Mouse (Mus musculus) heart, postnatal 0 days (tissue): ENCODE data around the gene Ncapg2. TPM values are rescaled to one million over a fixed set of nuclear protein-coding genes. Genes with fewer than 3 reads are reported as not detected.

Experiments
- ATAC-seq: fragments of 200-750 bp; cut with Nextera tagmentation; 2 replicates; pipeline ENCODE4 v1.8.0; 2017; ENCODE audit warnings: low read depth, moderate number of reproducible peaks, moderate library complexity; ENCODE audit not compliant: insufficient read depth
- DNase-seq: peaks from one replicate; pipeline ENCODE4 v3.0.0-alpha.2; 2016; ENCODE audit warnings: low spot score
- H3K27ac ChIP-seq: fragments of 300-500 bp; sonication (generic); 2 replicates; pipeline ENCODE4 v1.5.1; 2014; ENCODE audit warnings: low read depth, mild to moderate bottlenecking
- H3K27me3 ChIP-seq: fragments of 300-500 bp; sonication (generic); 2 replicates; pipeline ENCODE4 v1.6.1; 2014; ENCODE audit warnings: low read length, mixed read lengths; ENCODE audit not compliant: control insufficient read depth, insufficient read depth
- H3K36me3 ChIP-seq: fragments of 300-500 bp; sonication (generic); replicated peaks from 2 replicates; pipeline ENCODE4 v1.6.1; 2014; ENCODE audit warnings: low read length, mixed read lengths; ENCODE audit not compliant: control insufficient read depth, insufficient read depth
- H3K4me1 ChIP-seq: fragments of 300-500 bp; sonication (generic); 2 replicates; pipeline ENCODE4 v1.6.1; 2014; ENCODE audit warnings: antibody characterized with exemption; ENCODE audit not compliant: control insufficient read depth, insufficient read depth
- H3K4me2 ChIP-seq: fragments of 300-500 bp; sonication (generic); 2 replicates; pipeline ENCODE4 v1.6.1; 2014; ENCODE audit warnings: low read depth, mild to moderate bottlenecking, low read length, moderate library complexity
- H3K4me3 ChIP-seq: fragments of 300-500 bp; sonication (generic); 2 replicates; pipeline ENCODE4 v1.5.1; 2014; ENCODE audit warnings: low read depth, low read length
- H3K9ac ChIP-seq: fragments of 300-500 bp; sonication (generic); replicated peaks from 2 replicates; pipeline ENCODE4 v1.6.1; 2014; ENCODE audit warnings: low read depth, low read length, mixed read lengths
- H3K9me3 ChIP-seq: fragments of 300-500 bp; sonication (generic); replicated peaks from 2 replicates; pipeline ENCODE4 v1.6.1; 2016; ENCODE audit warnings: low read length; ENCODE audit not compliant: control insufficient read depth
- CTCF ChIP-seq: IDR thresholded peaks from 2 replicates; pipeline ENCODE4 v1.5.1; 2016; ENCODE audit warnings: antibody characterized with exemption, control low read depth, low read depth
- EP300 ChIP-seq: IDR thresholded peaks from 2 replicates; pipeline ENCODE4 v1.6.1; 2016; ENCODE audit warnings: antibody characterized with exemption, low read depth
- WGBS: fragments of 180-500 bp; shearing (Covaris S2); extraction: QIAGEN DNeasy Blood & Tissue Kit; methylation state at CpG from one replicate; pipeline ENCODE4 v1.1.7; 2014; 5-methylcytosine and 5-hydroxymethylcytosine counted together
- polyA plus RNA-seq: library from polyadenylated mRNA; unstranded; fragments of >200 nt; fragmentation: Nextera tagmentation; extraction: Ambion mirVana; gene quantifications from 2 replicates; pipeline ENCODE4 v1.2.1, GENCODE M21; 2015
- total RNA-seq: library from RNA; depleted of rRNA; stranded (reverse); fragments of >200 nt; gene quantifications from 2 replicates; pipeline ENCODE4 v1.2.3, GENCODE M21; 2014; ENCODE audit warnings: low replicate concordance

The Ncapg2 gene
- total and polyA plus RNA-seq, 2 experiments from 2014 or later: 7.1 to 24.0 TPM

- Histone ChIP-seq H3K4me2 (no peak overlapping the region), H3K4me3 (no peak overlapping the region), H3K9me3 (no peaks in the 10 kb centered on the region), H3K36me3 (peaks cover 60% of the 10 kb centered on the region), H3K27ac (no peak overlapping the region), H3K4me1 (no peaks in the 10 kb centered on the region), H3K9ac (no peak overlapping the region), H3K27me3 (no peaks in the 10 kb centered on the region)
- 80% methylated on average over 3 of the region's 3 CpGs for WGBS
- no peak for ATAC-seq
- TF ChIP-seq EP300 (no peak), CTCF (no peak)
- DNase-seq: no peak
Observed at GRCm38 (mm10) chr12:116442184-116442583, 37.0 kb downstream of the Ncapg2 start.

GRCm38 (mm10) chr12:116449536-116449935 is 44.3 kb downstream of the Ncapg2 start:
- H3K9ac ChIP-seq: no peak overlapping the region
- no peaks in the 10 kb centered on the region for H3K4me1 ChIP-seq
- H3K9me3 ChIP-seq: no peaks in the 10 kb centered on the region
- TF ChIP-seq EP300 (no peak), CTCF (no peak)
- H3K4me3 ChIP-seq: no peak overlapping the region
- 91% methylated on average over 2 of the region's 2 CpGs for WGBS
- H3K27me3 ChIP-seq: no peaks in the 10 kb centered on the region
- H3K36me3 ChIP-seq: peaks cover 53% of the 10 kb centered on the region
- no peak overlapping the region for H3K4me2 ChIP-seq
- no peak for DNase-seq
- no peak for ATAC-seq
- H3K27ac ChIP-seq: no peak overlapping the region

GRCm38 (mm10) chr12:116460379-116461065 is 55.3 kb downstream of the Ncapg2 start:
- H3K9me3 ChIP-seq: no peaks in the 10 kb centered on the region
- H3K27me3 ChIP-seq: no peaks in the 10 kb centered on the region
- no peak for TF ChIP-seq EP300
- TF ChIP-seq CTCF: no peak
- no peak overlapping the region for H3K4me2 ChIP-seq
- DNase-seq: no peak
- no peak for ATAC-seq
- WGBS: 95% methylated on average over 6 of the region's 6 CpGs
- H3K27ac ChIP-seq: no peak overlapping the region
- H3K9ac ChIP-seq: no peak overlapping the region
- peaks cover 17% of the 10 kb centered on the region for H3K36me3 ChIP-seq
- H3K4me3 ChIP-seq: no peak overlapping the region
- no peaks in the 10 kb centered on the region for H3K4me1 ChIP-seq

GRCm38 (mm10) chr12:116467030-116467429 is 61.8 kb downstream of the Ncapg2 start:
- H3K4me2 ChIP-seq: no peak overlapping the region
- H3K27me3 ChIP-seq: no peaks in the 10 kb centered on the region
- ATAC-seq (no peak), DNase-seq (no peak)
- no peak overlapping the region for H3K4me3 ChIP-seq
- WGBS: 78% methylated on average over 5 of the region's 5 CpGs
- H3K4me1 ChIP-seq: no peaks in the 10 kb centered on the region
- H3K9ac ChIP-seq: no peak overlapping the region
- no peaks in the 10 kb centered on the region for H3K9me3 ChIP-seq
- 0 out of 2 replicates have a peak, but pooled peaks cover 4% of the 10 kb centered on the region for H3K36me3 ChIP-seq
- H3K27ac ChIP-seq: no peak overlapping the region
- no peak for TF ChIP-seq CTCF
- no peak for TF ChIP-seq EP300

GRCm38 (mm10) chr12:116468348-116468747 is 63.1 kb downstream of the Ncapg2 start:
- H3K9ac ChIP-seq: no peak overlapping the region
- no peaks in the 10 kb centered on the region for H3K27me3 ChIP-seq
- TF ChIP-seq EP300 (no peak), CTCF (no peak)
- 78% methylated on average over 1 of the region's 1 CpGs for WGBS
- no peaks in the 10 kb centered on the region for H3K9me3 ChIP-seq
- no peak overlapping the region for H3K4me2 ChIP-seq
- 0 out of 2 replicates have a peak, but pooled peaks cover 4% of the 10 kb centered on the region for H3K36me3 ChIP-seq
- DNase-seq (no peak), ATAC-seq (no peak)
- no peaks in the 10 kb centered on the region for H3K4me1 ChIP-seq
- no peak overlapping the region for H3K4me3 ChIP-seq
- no peak overlapping the region for H3K27ac ChIP-seq

GRCm38 (mm10) chr12:116469096-116469495 is 63.9 kb downstream of the Ncapg2 start:
- TF ChIP-seq CTCF (no peak), EP300 (no peak)
- H3K27me3 ChIP-seq: no peaks in the 10 kb centered on the region
- H3K9ac ChIP-seq: no peak overlapping the region
- no peak overlapping the region for H3K4me2 ChIP-seq
- H3K4me3 ChIP-seq: no peak overlapping the region
- no peaks in the 10 kb centered on the region for H3K4me1 ChIP-seq
- no peak for DNase-seq
- no peaks in the 10 kb centered on the region for H3K9me3 ChIP-seq
- 0 out of 2 replicates have a peak, but pooled peaks cover 4% of the 10 kb centered on the region for H3K36me3 ChIP-seq
- no peak for ATAC-seq
- WGBS: 83% methylated on average over 3 of the region's 3 CpGs
- H3K27ac ChIP-seq: no peak overlapping the region
